Mouse (Mus musculus): ENCODE data around the gene Nomo1.

Nomo1 gene

GRCm38 (mm10) chr7:46033109-46033869, at the start of gene Nomo1:
Gene Nomo1, plus strand, starts transcription at chr7:46033698.
- peak; percentile 95 to 98 for DNase-seq

DNA sequence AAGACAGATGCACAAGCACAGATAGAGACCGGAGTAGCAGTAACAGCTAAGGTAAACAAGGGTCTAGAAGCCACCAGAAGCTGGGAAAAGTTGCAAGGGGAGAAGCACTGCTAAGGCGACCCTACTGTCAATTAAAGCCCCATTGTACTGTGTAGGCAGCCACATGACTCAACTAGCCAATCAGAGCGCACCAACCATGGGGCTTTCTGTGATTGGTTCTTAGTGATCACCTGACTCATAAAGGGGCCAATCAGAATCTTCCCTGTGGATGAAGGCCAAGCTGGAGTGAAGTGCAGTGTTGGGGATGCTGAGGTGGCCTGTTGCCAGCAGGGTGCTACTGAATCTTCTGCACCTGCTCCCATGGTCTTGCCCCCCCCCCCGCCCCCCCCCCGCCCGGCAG, 46.6 kb upstream of the Nomo1 start:
- no peak for DNase-seq

DNA sequence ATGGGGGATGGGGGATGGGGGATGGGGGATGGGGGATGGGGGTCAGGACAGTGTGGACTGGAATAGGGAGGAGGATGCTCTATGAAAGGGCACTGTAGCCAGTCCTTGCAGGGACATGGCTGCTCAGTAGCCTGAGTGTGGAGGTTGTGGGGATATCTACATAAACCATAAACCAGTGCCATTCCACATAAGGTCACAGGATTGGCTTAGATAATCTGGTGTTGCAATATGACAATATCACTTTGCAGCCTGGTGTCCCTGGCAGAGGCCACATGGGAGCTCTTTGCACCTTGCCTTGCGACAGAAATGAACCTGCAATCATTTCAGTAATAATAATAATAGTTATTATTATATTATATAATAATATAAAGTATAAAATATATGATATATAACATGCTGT, 45.2 kb upstream of the Nomo1 start:
- DNase-seq = no peak

- no peak for DNase-seq
Observed at GRCm38 (mm10) chr7:45992470-45992869, 41.0 kb upstream of the Nomo1 start.

DNA sequence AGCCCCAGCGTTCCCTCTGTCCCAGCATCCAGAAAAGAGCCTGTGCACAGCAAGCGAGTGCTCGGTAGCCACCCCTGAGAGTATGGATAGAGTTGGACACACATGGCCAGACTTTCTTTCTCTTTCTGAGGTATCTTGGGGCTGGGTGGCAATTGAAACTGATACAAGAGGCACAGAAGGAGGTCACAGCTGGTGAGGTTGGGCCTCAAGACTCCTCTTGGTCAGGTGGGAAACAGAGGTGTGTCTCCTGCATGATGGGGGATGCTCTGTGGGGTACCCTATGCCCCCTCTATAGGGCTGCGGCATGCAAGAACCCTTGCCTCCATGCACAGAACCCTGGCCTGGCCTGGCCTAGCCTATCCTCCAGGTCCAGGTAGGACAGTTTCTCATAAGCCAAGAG, 32.9 kb upstream of the Nomo1 start:
- DNase-seq = no peak

GRCm38 (mm10) chr7:46002748-46003147, 30.8 kb upstream of the Nomo1 start:
- DNase-seq = no peak

- DNase-seq = peak; percentile 81 to 87
Observed at GRCm38 (mm10) chr7:46009578-46009977, 23.9 kb upstream of the Nomo1 start.

DNA sequence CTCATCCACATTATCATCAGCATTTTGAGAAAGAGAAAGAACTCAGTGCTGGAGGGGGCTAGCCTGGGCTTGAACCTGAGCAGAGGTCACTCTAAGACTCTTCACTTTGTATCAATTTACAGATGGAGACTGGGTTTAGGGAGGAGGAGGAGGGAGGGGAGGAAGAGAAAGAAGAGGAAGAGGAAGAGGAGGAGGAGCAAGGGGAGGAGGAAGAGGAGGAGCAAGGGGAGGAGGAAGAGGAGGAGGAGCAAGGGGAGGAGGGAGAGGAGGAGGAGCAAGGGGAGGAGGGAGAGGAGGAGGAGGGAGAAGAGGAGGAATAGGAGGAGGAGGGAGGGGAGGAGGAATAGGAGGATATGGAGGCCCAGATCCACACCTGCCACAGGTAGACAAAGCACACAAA, 21.4 kb upstream of the Nomo1 start:
- DNase-seq = no peak

DNA sequence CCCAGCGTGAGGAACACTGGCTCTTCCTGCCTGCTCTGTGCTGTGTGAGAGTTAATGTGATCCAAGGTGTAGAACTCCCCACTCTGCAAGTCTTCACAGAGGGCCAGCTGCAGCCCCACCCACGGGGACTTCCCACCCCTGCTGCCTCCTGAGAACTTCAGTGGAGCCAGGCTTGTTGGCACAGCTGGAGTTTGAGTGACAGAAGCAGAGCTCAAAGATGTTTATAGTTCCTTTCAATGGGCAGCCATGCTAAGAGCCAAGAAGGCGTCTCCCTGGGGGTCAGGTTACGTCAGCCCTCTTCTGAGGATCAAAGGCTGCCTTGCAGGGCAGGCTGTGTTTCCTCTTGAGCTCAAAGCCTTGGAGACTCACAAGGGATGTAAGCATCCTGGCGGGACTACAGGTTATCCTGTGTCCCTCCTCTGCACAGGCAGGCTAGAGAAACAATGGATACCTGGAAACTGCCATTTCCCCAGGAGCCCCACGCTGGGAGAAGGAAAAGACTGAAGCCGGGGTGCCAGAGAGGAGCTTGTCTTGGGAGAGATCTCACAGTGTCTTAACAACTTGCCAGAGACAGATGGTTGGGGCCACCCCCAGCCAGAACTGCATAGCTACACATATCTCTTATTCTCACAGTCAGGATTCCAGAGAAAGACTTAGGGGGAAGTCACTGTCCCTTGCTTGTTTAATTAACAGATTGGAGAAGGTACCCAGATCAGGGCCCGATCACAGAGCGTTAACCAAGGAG, 20.1 kb upstream of the Nomo1 start:
- peak; percentile 15 to 23 for DNase-seq

- DNase-seq = no peak
Observed at GRCm38 (mm10) chr7:46019594-46019993, 13.9 kb upstream of the Nomo1 start.

GRCm38 (mm10) chr7:46021951-46022350, 11.5 kb upstream of the Nomo1 start:
- no peak for DNase-seq

GRCm38 (mm10) chr7:46025436-46025835, 8.1 kb upstream of the Nomo1 start:
- no peak for DNase-seq

DNA sequence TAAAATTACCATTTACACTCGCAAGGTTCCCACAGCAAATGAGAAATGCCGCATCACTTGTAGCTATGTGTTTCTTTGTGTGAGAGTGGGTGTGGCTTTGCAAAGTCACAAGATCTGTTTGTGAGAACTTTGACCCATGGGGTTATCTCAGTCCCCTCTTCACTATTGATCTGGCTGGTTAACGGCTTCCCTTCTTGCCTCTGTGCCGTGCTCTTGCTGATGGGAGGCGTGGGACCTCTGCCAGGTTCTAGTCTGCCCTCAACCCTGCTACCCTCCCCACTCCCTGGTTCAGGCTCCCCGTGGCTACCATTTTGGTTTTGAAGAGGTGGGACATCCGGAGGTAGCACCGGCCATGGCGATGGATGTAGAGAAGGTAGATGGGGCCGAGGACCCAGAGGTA, 4.8 kb upstream of the Nomo1 start:
- no peak for DNase-seq

- no peak for DNase-seq
Observed at GRCm38 (mm10) chr7:46029299-46030144, 4.0 kb upstream of the Nomo1 start.

DNA sequence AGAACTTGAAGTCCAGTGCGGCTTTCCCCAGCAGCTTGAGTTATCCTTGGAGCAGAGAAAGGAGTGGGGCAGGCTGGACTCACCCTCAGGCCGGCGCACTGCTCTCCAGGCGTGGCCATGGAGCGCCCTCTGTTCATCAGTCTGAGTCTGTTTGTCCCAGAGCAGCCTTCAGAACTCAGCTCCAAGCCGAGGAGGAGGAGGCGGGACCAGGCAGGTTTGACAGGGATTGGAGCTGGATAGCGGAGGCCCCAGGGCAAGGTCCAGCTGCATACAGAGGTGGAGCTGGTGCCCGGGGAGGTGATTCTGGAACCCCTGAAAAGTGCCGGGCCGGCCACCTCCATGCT, 3.4 kb upstream of the Nomo1 start, which contains the start of gene Abcc6:
Abcc6 (minus strand) TSS at position 158 of the 344 bp plus-strand sequence.
- DNase-seq = no peak

GRCm38 (mm10) chr7:46031075-46031474, 2.4 kb upstream of the Nomo1 start:
- DNase-seq = no peak

GRCm38 (mm10) chr7:46033870-46034337, 406 bp downstream of the Nomo1 start:
- no peak for DNase-seq

DNA sequence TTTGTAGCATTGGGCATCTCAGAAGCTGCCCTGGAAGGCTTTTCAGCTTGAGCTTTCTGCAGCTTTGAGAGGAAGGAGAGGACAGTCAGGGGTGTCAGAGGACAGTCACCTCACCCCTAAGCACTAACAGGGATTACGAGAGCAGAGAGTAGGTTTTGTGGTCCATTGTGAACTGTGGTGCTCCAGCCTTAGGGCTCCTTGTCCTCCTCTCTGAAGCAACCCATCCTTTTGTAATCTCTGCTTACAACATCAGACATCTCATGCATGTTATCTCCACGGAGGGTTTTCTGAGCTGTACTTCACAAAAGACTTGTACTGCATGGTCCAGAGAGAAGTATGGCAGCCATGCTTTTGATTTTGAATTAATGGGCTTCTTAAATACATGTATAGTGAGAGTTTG, 1.5 kb downstream of the Nomo1 start:
- no peak for DNase-seq

- DNase-seq = no peak
Observed at GRCm38 (mm10) chr7:46035468-46035867, 2.0 kb downstream of the Nomo1 start.

DNA sequence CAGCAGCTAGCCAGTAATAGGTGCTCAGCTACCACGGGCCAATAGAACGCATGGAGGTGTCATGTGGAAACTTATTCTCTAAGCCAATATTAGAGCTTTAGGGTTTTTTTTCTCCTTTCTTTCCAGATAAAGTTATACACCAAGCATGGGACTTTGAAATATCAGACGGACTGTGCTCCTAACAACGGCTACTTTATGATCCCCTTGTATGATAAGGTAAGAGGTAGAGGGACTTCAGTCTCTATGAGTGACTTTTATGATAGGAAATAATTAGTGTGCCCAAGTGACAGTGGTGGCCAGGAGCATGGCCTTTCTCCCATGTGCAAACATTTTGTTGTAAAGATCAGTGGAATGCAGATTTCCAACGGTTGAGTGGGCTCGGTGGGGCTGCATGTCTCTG, 3.9 kb downstream of the Nomo1 start:
- DNase-seq = no peak

GRCm38 (mm10) chr7:46039873-46040272, 6.4 kb downstream of the Nomo1 start:
- no peak for DNase-seq

GRCm38 (mm10) chr7:46044106-46044505, 10.6 kb downstream of the Nomo1 start:
- DNase-seq = no peak

- no peak for DNase-seq
Observed at GRCm38 (mm10) chr7:46045882-46046281, 12.4 kb downstream of the Nomo1 start.
